Mouse (Mus musculus): ENCODE data around the gene Tmem210. TPM values are rescaled to one million over a fixed set of nuclear protein-coding genes. Genes with fewer than 3 reads are reported as not detected.
A peak's percentile ranks its signal among the peaks of the same experiment; 100 is the strongest.

The Tmem210 gene
- polyA plus RNA-seq, 1 experiment from 2014 or later = not detected

GRCm38 (mm10) chr2:25298046-25298445 is 10.1 kb downstream of the Tmem210 start:
- H3K9me3 ChIP-seq (ENCODE audit: control insufficient read depth, low read length) = no peaks in the 10 kb centered on the region
- 84% methylated on average over 10 of the region's 10 CpGs for WGBS
- H3K9ac ChIP-seq (ENCODE audit: low read length) = no peak overlapping the region
- H3K4me1 ChIP-seq (ENCODE audit: control insufficient read depth, insufficient read depth, low read length) = no peaks in the 10 kb centered on the region
- DNase-seq (ENCODE audit: low spot score) = no peak
- no peak for ATAC-seq (ENCODE audit: insufficient read depth, low FRiP score, low TSS enrichment)
- H3K27me3 ChIP-seq (ENCODE audit: control insufficient read depth, insufficient read depth, low read length) = peaks cover 11% of the 10 kb centered on the region
- no peak overlapping the region for H3K4me3 ChIP-seq (ENCODE audit: low read depth, low read length)
- no peaks in the 10 kb centered on the region for H3K36me3 ChIP-seq (ENCODE audit: control insufficient read depth, insufficient read depth, low read length)
- no peak overlapping the region for H3K27ac ChIP-seq (ENCODE audit: low read depth, low read length)
- H3K4me2 ChIP-seq (ENCODE audit: low read depth) = no peak overlapping the region

GRCm38 (mm10) chr2:25303452-25303851 is 15.5 kb downstream of the Tmem210 start:
- H3K4me2 ChIP-seq (ENCODE audit: low read depth) = no peak overlapping the region
- H3K4me1 ChIP-seq (ENCODE audit: control insufficient read depth, insufficient read depth, low read length) = no peaks in the 10 kb centered on the region; the same call in 1 of the 2 replicates
- ATAC-seq (ENCODE audit: insufficient read depth, low FRiP score, low TSS enrichment) (no peak), DNase-seq (ENCODE audit: low spot score) (no peak)
- no peak overlapping the region for H3K9ac ChIP-seq (ENCODE audit: low read length)
- H3K36me3 ChIP-seq (ENCODE audit: control insufficient read depth, insufficient read depth, low read length) = no peaks in the 10 kb centered on the region
- WGBS = 67% methylated on average over 3 of the region's 3 CpGs
- no peak overlapping the region for H3K27ac ChIP-seq (ENCODE audit: low read depth, low read length)
- no peak overlapping the region for H3K4me3 ChIP-seq (ENCODE audit: low read depth, low read length)
- H3K9me3 ChIP-seq (ENCODE audit: control insufficient read depth, low read length) = no peaks in the 10 kb centered on the region
- peaks cover 28% of the 10 kb centered on the region; the same call in 1 of the 2 replicates for H3K27me3 ChIP-seq (ENCODE audit: control insufficient read depth, insufficient read depth, low read length)

- WGBS = 71% methylated on average over 7 of the region's 7 CpGs
- no peak overlapping the region for H3K27ac ChIP-seq (ENCODE audit: low read depth, low read length)
- H3K9ac ChIP-seq (ENCODE audit: low read length) = no peak overlapping the region
- no peaks in the 10 kb centered on the region for H3K36me3 ChIP-seq (ENCODE audit: control insufficient read depth, insufficient read depth, low read length)
- H3K4me1 ChIP-seq (ENCODE audit: control insufficient read depth, insufficient read depth, low read length) = no peaks in the 10 kb centered on the region; the same call in 1 of the 2 replicates
- peak overlapping the region; percentile 78; the same call in 1 of the 2 replicates for H3K4me2 ChIP-seq (ENCODE audit: low read depth)
- no peaks in the 10 kb centered on the region for H3K9me3 ChIP-seq (ENCODE audit: control insufficient read depth, low read length)
- no peak for ATAC-seq (ENCODE audit: insufficient read depth, low FRiP score, low TSS enrichment)
- peak overlapping the region; percentile 42; the same call in 1 of the 2 replicates for H3K4me3 ChIP-seq (ENCODE audit: low read depth, low read length)
- peaks cover 32% of the 10 kb centered on the region for H3K27me3 ChIP-seq (ENCODE audit: control insufficient read depth, insufficient read depth, low read length)
- peak; percentile 5 for DNase-seq (ENCODE audit: low spot score)
Observed at GRCm38 (mm10) chr2:25303931-25304656, 16.1 kb downstream of the Tmem210 start.

GRCm38 (mm10) chr2:25304657-25305541 is 17.0 kb downstream of the Tmem210 start:
- WGBS = 3% methylated on average over 37 of the region's 45 CpGs
- Histone ChIP-seq H3K27ac (ENCODE audit: low read depth, low read length) (no peak overlapping the region), H3K36me3 (ENCODE audit: control insufficient read depth, insufficient read depth, low read length) (no peaks in the 10 kb centered on the region)

GRCm38 (mm10) chr2:25305587-25306359 is 17.8 kb downstream of the Tmem210 start:
- no peak for ATAC-seq (ENCODE audit: insufficient read depth, low FRiP score, low TSS enrichment)
- Histone ChIP-seq H3K27me3 (ENCODE audit: control insufficient read depth, insufficient read depth, low read length) (peaks cover 45% of the 10 kb centered on the region), H3K36me3 (ENCODE audit: control insufficient read depth, insufficient read depth, low read length) (no peaks in the 10 kb centered on the region), H3K9me3 (ENCODE audit: control insufficient read depth, low read length) (no peaks in the 10 kb centered on the region), H3K9ac (ENCODE audit: low read length) (peak overlapping the region; percentile 35), H3K4me3 (ENCODE audit: low read depth, low read length) (peak overlapping the region; percentile 42), H3K27ac (ENCODE audit: low read depth, low read length) (no peak overlapping the region), H3K4me2 (ENCODE audit: low read depth) (peak overlapping the region; percentile 78), H3K4me1 (ENCODE audit: control insufficient read depth, insufficient read depth, low read length) (no peaks in the 10 kb centered on the region; the same call in 1 of the 2 replicates)
- peak; percentile 0 for DNase-seq (ENCODE audit: low spot score)
- 46% methylated on average over 14 of the region's 14 CpGs for WGBS

More at GRCm38 (mm10) chr2:25304657-25305541, 17.0 kb downstream of the Tmem210 start:
- Histone ChIP-seq H3K27me3 (ENCODE audit: control insufficient read depth, insufficient read depth, low read length) (peaks cover 37% of the 10 kb centered on the region), H3K9me3 (ENCODE audit: control insufficient read depth, low read length) (no peaks in the 10 kb centered on the region), H3K4me3 (ENCODE audit: low read depth, low read length) (peak overlapping the region; percentile 42), H3K4me1 (ENCODE audit: control insufficient read depth, insufficient read depth, low read length) (no peaks in the 10 kb centered on the region; the same call in 1 of the 2 replicates), H3K4me2 (ENCODE audit: low read depth) (peak overlapping the region; percentile 78), H3K9ac (ENCODE audit: low read length) (peak overlapping the region; percentile 35)
- DNase-seq (ENCODE audit: low spot score) (peak; percentile 76), ATAC-seq (ENCODE audit: insufficient read depth, low FRiP score, low TSS enrichment) (peak; percentile 76)

- Histone ChIP-seq H3K27ac (ENCODE audit: low read depth, low read length) (no peak overlapping the region), H3K36me3 (ENCODE audit: control insufficient read depth, insufficient read depth, low read length) (no peaks in the 10 kb centered on the region), H3K4me3 (ENCODE audit: low read depth, low read length) (no peak overlapping the region), H3K4me2 (ENCODE audit: low read depth) (no peak overlapping the region), H3K9me3 (ENCODE audit: control insufficient read depth, low read length) (no peaks in the 10 kb centered on the region), H3K27me3 (ENCODE audit: control insufficient read depth, insufficient read depth, low read length) (peaks cover 63% of the 10 kb centered on the region), H3K9ac (ENCODE audit: low read length) (no peak overlapping the region), H3K4me1 (ENCODE audit: control insufficient read depth, insufficient read depth, low read length) (no peaks in the 10 kb centered on the region; the same call in 1 of the 2 replicates)
- 58% methylated on average over 10 of the region's 10 CpGs for WGBS
- ATAC-seq (ENCODE audit: insufficient read depth, low FRiP score, low TSS enrichment) (no peak), DNase-seq (ENCODE audit: low spot score) (peak; percentile 4)
Observed at GRCm38 (mm10) chr2:25310180-25310579, 22.2 kb downstream of the Tmem210 start.

- Histone ChIP-seq H3K9ac (ENCODE audit: low read length) (no peak overlapping the region), H3K4me3 (ENCODE audit: low read depth, low read length) (no peak overlapping the region), H3K9me3 (ENCODE audit: control insufficient read depth, low read length) (no peaks in the 10 kb centered on the region), H3K4me2 (ENCODE audit: low read depth) (no peak overlapping the region), H3K27ac (ENCODE audit: low read depth, low read length) (no peak overlapping the region), H3K27me3 (ENCODE audit: control insufficient read depth, insufficient read depth, low read length) (peaks cover 58% of the 10 kb centered on the region), H3K4me1 (ENCODE audit: control insufficient read depth, insufficient read depth, low read length) (no peaks in the 10 kb centered on the region), H3K36me3 (ENCODE audit: control insufficient read depth, insufficient read depth, low read length) (no peaks in the 10 kb centered on the region)
- ATAC-seq (ENCODE audit: insufficient read depth, low FRiP score, low TSS enrichment) = no peak
- 2% methylated on average over 22 of the region's 22 CpGs for WGBS
- peak; percentile 7 for DNase-seq (ENCODE audit: low spot score)
Observed at GRCm38 (mm10) chr2:25310969-25311368, 23.0 kb downstream of the Tmem210 start.

- H3K4me3 ChIP-seq (ENCODE audit: low read depth, low read length) = no peak overlapping the region
- ATAC-seq (ENCODE audit: insufficient read depth, low FRiP score, low TSS enrichment) = no peak
Observed at GRCm38 (mm10) chr2:25311491-25311891, 23.5 kb downstream of the Tmem210 start.

More at GRCm38 (mm10) chr2:25311491-25311891, 23.5 kb downstream of the Tmem210 start:
- Histone ChIP-seq H3K9me3 (ENCODE audit: control insufficient read depth, low read length) (no peaks in the 10 kb centered on the region), H3K36me3 (ENCODE audit: control insufficient read depth, insufficient read depth, low read length) (no peaks in the 10 kb centered on the region), H3K9ac (ENCODE audit: low read length) (no peak overlapping the region), H3K4me1 (ENCODE audit: control insufficient read depth, insufficient read depth, low read length) (no peaks in the 10 kb centered on the region), H3K27me3 (ENCODE audit: control insufficient read depth, insufficient read depth, low read length) (peaks cover 58% of the 10 kb centered on the region), H3K4me2 (ENCODE audit: low read depth) (no peak overlapping the region), H3K27ac (ENCODE audit: low read depth, low read length) (no peak overlapping the region)
- 2% methylated on average over 11 of the region's 11 CpGs for WGBS
- DNase-seq (ENCODE audit: low spot score) = no peak

Data from neural tube, embryonic 11.5 days (tissue).